Mouse (Mus musculus): ENCODE data around the gene Fxyd1.

The Fxyd1 gene

DNA sequence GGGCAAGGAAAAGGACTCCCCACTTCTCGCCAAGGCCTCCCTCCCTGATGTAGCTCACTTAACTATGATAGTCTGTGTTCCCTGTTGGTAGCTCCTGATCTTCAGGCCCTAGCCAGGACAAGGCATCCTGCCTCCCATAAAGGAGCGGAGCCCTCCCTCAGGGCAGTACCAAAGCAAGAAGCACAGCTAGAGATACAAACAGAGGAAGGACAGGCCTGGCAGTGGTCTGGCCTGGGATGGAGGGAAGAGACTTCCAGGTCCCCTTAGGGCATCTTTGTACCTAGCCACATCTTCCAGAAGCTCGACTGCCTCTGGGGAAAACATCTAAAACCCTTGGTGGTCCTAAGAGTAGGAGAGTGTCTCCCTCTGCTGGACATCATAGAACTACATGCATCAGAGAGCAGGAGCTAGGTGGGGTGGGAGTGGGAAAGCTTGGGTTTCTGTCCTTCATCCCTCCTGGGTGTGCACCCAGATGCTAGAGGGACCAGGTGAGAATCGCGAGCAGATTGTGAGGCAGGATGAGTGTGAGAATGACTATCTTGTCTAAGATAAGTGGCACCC lies 21.0 kb upstream of the Fxyd1 start:
- peak; percentile 63 for DNase-seq (ENCODE audit: low spot score)

DNA sequence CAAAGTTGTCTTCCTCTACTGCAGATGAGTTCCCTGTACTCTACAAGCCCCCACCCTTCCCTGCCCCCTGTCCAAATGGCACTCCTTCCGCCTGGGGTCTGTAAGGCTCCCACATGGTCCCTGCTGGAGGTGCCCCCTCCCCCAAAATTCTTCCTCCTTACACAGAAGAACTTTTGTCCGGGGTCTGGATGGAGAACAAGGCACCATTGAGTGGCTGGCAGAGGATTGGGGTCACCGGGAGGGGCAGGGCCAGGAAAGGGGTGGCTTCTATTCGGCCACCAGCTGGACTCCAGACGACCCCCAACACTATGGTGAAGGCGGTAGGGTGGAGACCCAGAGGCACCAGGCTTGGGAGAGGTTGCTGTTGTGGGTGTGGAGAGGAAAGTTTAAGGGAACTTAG lies 20.5 kb upstream of the Fxyd1 start:
- no peak for DNase-seq (ENCODE audit: low spot score)

DNA sequence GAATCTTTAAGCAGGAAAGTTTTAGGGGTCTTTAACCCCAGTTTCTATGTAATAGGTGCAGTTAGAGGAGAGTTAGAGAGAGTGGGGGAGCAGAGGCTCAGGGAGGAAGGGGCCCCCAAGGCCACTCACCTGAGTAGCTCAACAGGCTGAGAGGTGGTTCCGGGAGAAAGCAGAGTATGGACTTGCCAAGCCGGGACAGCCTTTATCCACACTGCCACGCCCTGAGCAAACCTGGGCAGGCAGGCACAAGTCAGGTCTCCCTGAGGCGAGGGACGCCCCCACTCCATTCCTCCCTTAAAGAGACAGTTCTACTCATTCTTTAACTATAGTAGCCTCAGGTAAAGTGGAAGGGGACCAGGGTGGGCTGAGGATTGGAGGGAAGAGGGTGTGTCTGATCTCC lies 19.5 kb upstream of the Fxyd1 start, which contains the start of gene Fxyd3:
Gene Fxyd3 (minus strand): TSS at position 213 of the 400 bp plus-strand sequence.
- no peak for DNase-seq (ENCODE audit: low spot score)

DNA sequence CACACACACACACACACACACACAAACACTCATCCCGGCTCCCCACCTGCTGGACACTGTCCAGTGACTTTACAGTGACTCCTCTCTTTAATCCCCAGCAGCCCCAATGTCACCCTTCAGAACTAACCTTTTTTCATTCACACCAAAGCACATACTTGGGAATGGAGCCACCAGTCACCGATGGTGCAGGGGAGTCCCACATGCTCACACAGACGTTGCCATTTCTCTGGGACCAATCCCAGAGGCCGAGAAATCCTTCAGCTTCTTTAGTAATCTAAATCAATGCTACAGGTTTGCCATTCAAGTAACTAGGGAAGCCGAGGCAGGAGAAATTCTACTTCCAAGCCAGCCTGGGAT lies 17.7 kb upstream of the Fxyd1 start:
- DNase-seq (ENCODE audit: low spot score): no peak

DNA sequence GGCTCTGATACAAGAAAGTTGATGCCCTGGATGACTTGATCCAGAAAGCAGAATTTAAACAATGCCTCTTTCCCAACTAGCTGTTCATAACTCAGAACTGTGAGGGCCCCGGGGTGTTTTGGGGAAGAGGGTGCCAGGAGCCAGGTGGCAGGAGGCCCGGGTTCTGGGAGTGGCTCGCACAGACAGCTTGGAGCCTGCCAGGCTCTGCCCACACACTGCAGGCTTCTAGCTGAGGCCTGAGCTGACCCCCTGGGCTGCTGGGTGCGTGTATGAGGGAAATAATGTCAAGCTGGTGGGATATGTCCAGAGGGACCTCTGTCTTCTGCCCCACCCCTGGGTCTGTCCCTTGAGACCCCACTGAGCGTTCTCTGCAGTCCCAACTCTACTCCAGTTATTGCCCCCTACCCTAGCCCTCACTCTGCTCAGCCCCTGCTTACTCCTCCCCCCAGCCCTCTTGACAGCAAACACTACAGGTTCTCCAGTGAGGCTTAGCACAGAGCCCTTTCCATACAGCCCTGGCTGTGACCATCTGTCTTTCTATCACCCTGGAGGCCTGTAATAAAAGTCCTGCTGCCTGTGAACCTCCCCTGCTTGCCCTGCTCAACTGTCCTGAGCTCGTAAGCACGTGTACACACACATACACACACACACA lies 17.2 kb upstream of the Fxyd1 start:
- no peak for DNase-seq (ENCODE audit: low spot score)

DNA sequence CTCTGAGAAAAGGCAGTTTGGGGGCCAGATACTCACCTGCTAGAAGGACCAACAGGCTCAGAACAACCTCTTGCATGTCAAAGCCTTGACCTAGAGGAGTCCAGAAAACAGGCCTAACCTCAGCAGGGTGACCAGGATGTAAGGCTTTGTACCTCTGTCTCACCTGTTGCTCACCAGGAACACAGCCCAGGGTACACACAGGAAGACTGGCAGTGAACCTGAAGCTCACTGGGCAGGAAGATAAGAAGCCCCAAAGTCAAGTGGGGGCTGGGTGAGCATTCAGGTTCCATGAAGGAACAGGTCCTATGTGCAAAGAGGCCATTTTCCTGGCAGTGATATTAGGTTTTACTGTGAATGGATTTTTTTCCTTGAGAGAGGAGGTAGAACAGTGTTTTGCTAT lies 16.5 kb upstream of the Fxyd1 start:
- no peak for DNase-seq (ENCODE audit: low spot score)

DNA sequence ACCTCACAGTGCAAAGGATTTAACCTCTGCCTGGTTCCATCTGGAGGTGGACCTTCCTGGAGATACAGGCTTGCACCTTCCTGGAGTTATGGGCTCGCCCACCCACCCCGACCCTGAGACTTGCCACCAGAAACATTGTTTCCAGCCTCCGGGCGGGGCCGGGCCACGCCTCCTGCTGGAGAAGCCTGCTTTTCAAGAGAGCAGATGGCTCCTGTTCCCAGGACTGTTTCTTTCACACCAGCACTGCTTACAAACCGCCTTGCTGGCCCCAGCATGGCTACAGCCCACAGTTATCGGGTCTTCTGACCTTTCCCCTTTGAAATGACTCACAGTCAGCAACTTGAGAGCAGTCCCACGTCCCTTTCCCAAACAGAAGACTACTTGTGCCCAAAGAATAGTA lies 15.3 kb upstream of the Fxyd1 start:
- no peak for DNase-seq (ENCODE audit: low spot score)

DNA sequence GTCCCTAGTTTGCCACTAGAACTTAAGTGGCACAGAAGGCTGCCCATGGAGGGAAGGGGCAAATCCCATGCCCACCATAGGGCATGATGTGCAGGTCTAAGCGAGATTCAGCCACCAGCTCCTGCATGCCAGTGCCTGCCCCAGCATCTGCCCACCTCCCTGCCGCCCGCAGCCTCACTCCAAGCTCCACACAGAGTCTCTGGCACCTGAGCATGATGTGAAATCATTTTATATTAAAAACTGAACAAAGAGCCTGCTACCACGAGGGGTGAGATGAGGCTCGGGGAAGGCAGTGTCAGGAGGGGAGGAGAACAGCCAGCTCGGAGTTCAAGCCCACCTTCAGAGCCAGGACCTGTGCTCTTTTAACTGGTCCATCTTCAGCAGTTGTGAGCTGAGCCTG lies 13.3 kb upstream of the Fxyd1 start:
- no peak for DNase-seq (ENCODE audit: low spot score)

DNA sequence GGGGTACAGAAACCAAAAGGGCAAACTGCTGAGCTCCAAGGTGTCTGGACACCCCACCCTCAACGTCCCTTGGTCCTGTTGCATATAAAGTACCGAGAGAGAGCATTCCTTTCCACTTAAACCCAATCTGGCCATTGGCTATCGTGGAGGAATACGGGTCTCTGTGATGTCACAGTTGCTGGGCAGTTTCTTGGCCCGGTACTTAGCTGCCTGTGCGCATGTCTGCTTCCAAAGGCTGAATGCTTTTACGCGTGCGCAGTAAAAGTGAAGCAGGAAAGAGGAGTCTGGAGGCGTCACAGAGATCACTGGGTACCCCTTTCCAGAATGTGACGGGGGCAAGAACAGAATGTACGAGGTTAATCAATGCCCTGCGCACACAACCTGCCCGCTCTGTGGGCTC lies 12.5 kb upstream of the Fxyd1 start:
- DNase-seq (ENCODE audit: low spot score): no peak

DNA sequence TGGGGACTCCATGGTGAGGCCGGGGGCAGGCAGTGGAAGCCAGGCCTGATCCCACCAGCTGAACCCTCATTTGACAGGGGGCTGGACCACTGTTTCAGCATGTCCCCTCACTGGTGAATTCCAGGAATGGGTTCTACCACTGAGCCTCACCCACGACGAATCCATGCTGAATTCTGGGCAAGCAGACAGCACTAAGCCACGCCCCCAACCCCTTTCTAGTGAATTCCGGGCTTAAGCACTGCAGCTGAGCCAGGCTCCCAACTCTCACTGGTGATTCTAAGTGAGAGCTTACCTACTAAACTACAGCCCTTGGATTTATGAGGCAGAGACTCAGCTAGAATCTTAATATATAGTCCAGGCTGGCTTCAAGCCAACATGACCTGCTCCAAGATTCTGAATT lies 10.8 kb upstream of the Fxyd1 start:
- no peak for DNase-seq (ENCODE audit: low spot score)

DNA sequence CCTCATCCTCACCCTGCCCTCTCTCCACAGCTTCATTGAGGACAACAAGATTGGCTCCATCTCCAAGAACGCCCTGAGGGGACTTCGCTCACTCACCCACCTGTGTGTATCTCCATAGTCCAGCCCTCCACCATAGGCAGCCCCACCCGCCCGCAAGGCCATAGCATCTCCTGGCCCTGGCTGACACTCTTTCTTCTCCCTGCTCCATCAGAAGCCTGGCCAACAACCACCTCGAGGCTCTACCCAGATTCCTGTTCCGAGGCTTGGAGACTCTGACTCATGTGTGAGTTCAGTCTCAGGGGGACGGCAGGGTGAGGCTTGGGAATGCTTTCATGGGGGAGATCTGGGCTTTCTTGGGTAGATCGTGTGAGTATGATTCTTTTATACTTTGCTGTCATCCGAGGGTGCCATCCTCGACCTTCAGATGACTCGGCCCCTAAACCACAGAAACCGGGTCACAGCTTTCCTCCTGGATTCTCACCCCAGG lies 6.1 kb upstream of the Fxyd1 start:
- DNase-seq (ENCODE audit: low spot score): no peak

DNA sequence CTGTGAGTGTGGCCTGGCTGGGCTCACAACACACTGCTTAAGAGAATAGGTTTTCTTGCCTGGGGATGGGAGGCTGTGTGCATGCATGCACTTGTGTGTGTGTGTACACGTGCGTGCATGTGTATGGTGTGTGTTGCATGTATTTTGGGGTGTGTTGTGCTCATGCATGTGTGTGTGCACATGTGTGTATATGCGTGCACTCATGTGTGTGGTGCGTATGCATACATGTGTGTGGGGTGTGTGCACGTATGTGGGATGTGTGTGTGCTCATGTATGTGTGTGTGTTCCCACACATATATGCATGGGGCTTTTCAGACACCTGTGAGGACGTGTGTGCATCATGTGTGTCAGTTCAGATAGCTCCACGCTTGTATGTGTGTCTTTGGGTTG lies 3.6 kb upstream of the Fxyd1 start:
- no peak for DNase-seq (ENCODE audit: low spot score)

DNA sequence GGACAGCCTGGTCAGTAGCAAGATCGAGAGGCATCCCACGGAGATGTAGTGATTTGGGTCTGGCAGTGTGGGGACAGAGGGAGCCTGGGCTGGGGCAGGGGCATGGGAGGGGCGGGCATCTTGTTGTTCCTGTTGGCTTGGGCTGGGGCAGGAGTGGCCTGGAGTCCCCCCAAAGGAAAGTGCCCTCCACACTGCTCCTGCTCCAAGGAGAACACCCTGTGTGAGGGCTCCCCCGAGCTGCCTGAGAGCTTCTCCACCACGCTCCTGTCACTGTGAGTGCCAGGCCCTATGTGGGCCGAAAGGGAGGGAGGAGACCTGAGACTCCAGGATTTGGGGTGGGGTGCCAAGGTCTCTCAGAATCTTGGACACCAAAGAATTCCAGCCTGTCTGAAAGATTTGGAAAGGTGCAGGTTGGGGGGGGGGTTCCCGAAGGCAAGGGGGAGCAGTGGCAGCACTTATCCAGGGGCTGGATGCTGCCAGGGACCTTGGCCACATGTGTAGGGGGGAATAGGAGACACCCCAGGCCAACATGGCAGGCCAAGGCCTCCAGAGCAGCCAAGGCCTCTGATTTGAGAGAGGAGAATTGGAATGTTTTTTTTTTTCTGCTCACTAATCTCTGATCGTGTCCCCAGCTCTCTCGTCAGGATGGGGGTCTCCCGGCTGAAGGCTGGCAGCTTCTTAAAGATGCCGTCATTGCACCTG lies 3.1 kb upstream of the Fxyd1 start:
- no peak for DNase-seq (ENCODE audit: low spot score)

DNA sequence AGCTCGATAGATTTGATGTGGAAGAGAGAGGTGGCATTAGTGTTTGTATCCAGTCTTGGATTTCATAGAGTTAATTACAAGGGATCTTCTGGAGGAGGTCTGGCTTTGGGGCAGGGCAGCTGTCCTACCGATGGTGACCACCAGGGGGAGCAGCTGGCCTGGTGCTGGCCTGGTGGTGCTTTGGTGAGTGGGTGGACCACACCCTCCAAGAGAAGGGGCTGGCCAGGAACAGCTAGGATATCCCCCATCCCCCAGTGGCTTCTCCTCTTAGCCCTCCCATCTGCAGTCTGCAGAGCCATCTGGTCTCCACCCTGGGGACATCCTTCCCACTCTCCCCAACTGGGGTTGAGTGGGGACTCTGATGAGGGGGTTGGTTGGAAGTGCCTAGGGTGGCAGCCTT lies 2.1 kb upstream of the Fxyd1 start, which contains the start of gene Lgi4:
Gene Lgi4 (plus strand): TSS at position 235 of the 400 bp plus-strand sequence.
- peak; percentile 92 for DNase-seq (ENCODE audit: low spot score)

DNA sequence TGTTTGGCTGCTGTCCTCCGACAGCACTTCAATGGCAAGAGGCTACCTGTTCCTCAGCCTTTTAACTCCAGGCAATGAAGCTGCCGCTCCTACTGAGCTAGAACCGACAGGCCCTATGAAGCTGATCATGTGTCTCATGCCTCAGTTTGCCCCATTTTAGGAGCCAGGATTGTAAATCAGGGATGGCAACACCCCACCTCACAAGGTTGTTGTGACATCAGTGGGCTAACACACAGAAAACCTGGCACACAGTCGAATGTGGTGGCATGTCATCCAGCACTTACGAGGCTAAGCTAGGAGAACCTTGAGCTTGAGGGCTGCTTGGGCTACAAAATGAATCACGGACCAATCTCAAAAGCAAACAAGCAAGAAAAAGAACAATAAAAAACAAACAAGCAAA lies 1.2 kb upstream of the Fxyd1 start:
- no peak for DNase-seq (ENCODE audit: low spot score)

DNA sequence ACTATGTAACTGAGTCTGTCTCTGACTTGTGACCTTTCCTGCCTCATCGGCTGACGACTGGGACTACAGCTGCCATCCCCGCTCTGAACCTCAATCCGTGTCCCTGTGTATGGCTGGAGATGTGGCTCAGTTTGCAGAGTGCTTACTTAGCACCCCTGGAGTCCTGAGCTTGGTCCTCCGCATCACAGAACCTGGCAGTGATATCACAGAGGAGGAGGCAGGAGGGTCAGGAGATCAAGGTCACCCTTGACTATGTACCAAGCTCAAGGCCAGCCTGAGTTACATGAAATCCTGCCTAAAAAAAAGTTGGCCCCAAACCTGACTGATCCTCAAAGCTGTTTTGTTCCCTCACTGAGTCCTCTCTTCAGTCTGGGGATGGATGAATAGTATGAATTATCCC lies 731 bp upstream of the Fxyd1 start:
- DNase-seq (ENCODE audit: low spot score): no peak

DNA sequence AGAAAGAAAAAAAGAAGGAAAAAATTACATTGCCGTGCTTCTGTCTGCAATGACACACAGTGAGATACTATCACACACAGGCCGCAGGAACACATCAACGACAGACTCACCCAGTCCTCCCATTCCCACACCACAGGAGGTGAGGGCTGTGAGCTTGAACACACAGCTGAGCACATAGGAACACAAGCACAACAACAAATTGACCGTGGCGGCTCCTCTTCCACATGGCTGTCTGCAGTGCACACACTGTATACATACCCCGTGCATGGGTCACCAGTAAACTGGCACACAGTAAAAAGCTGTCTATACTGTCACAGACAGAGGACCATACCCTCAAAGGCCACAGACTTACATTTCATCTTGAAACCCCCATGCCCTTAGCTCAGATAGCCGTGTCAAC lies 551 bp downstream of the Fxyd1 start:
- DNase-seq (ENCODE audit: low spot score): no peak

DNA sequence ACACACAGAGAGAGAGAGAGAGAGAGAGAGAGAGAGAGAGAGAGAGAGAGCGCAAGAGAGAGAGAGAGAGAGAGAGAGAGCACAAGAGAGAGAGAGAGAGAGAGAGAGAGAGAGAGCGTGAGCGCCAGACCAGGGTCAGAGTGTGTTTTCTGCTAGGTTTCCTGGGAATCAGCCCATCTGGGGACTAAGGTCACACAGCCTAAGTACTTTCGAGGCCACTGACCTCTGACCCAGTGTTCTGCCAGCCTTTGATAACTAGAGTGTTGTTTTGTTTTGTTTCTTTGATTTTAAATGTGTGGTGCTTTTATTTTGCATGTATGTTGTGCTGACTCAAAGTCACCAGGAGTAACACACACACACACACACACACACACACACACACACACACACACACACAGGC lies 1.1 kb downstream of the Fxyd1 start:
- no peak for DNase-seq (ENCODE audit: low spot score)

DNA sequence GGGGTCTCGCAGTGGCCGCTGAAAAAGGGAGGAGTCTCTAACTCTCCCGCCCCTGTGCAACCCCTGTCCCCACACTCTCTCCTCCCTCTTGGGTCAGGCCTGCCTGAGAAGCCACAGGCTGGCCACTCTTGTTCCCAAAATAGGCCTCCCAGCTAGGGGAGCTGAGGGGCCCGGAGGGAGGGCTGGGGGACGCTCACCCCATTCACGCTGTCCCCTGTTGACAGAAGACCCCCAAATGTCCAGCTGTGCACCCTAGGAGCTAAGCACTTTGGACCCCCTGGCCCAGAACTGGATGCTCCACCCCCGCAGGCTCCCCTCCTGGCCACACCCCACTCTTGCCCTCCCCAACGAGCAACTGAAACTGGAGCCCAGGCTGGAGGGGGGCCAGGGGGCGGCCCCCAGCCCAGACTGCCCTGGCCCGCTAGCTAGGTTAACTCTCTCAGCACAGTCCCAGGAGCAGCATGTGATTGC lies 1.6 kb downstream of the Fxyd1 start:
- DNase-seq (ENCODE audit: low spot score): peak; percentile 86

DNA sequence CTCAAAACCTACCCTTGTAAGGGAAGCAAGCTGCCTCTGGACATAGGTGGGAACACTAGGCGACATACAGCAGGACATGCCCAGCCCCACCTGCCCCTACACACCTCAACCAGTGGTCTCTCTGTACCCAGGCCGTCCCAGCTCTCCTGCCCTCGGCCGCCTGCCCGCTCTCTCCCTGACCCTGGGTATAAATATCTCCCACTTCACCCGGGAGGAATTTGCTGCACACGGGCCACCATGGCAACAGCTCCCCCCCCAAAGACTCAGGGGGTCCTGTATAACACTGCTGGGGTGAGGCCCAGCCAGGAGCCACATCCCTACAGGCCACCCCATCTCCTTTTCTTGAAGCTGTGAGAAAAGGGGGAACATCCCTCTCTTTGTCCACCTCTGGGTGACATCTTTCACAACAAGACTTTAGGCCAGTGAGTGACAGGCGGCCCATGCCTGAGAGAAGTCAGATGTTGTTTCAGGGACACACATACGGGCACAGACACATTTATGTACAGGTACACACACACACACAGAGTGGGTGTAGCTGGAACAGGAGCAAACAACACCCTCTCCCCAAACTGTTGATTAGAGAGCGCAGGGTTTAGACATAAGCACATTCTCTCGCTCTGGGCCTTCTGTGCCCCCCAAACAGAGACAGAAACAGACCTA lies 2.2 kb downstream of the Fxyd1 start:
- no peak for DNase-seq (ENCODE audit: low spot score)

DNA sequence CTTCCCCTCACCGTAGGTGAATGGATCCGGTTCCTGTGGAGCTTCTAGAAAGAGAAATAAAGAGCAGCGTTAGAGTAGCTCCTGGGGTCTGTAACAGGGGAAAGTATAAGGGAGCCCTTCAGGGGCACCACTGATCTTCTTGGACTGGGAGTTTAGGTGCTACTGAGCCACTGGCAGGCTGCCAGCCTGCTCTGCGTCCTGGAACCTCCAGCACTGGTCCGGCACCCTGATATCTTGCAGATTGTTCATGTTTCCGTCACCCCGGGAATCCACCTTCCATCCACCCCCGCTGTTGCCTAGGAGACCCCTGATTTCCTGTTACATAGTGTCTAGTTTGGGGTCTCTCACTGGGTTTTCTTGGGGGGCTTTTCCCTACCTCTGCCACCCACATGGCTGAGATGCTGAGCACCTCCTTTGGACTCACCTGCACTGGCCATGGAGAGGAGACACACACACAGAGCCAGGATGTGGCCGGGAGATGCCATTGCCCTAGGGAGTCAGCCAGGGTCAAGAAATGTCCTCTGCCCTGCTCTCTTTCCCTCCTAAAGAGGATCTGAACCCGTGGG lies 3.0 kb downstream of the Fxyd1 start:
- no peak for DNase-seq (ENCODE audit: low spot score)

DNA sequence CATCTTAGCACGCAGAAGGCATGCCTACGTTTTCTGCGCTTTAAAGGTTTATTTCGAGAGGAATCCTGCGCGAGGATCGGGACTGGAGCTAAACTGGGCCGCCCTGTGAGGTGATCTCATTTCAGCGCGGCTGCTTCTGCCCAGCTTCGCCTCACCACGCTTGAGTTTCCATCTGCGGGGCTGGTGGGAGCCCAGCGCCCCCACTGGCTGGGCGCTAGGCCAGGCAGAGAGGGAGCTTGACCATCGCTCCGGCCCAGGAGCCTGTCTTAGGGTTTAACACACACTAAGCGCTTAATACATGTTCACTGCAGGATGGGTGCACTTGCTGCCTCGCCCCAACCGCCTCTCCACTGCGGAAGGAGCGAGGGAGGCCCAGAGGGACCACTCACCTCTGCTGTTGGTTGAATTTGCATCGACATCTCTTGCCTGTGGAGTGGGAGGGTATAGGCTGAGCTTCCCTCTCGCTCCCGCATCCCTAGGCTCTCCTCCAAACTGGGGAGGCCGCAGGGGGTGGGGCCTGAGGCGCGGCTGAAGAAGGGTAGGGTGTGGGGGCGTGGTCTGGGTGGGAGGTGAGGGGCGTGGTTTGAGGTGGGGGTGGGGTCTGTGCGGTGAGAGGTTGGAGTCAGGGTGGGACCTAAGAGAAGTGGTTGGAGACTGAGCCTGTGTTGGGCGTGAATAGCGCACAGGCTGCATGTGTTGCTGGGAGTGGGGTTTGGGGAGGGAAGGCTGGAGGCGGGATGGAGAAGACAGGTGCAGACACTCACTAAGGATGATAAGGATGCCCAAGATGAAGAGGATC lies 4.2 kb downstream of the Fxyd1 start:
- DNase-seq (ENCODE audit: low spot score): no peak
